Mouse (Mus musculus) erythroblast, embryonic 14.5 days (primary cell): ENCODE results near the gene Slc38a11.

Experiments used
- GATA1 ChIP-seq: IDR thresholded peaks from 2 replicates; pipeline ENCODE4 v1.6.1; 2012; ENCODE audit warnings: low read length, inconsistent platforms, mixed read lengths
- TAL1 ChIP-seq: IDR thresholded peaks from 3 replicates; pipeline ENCODE4 v1.6.1; 2012; ENCODE audit warnings: low read length, inconsistent platforms, mixed read lengths

DNA sequence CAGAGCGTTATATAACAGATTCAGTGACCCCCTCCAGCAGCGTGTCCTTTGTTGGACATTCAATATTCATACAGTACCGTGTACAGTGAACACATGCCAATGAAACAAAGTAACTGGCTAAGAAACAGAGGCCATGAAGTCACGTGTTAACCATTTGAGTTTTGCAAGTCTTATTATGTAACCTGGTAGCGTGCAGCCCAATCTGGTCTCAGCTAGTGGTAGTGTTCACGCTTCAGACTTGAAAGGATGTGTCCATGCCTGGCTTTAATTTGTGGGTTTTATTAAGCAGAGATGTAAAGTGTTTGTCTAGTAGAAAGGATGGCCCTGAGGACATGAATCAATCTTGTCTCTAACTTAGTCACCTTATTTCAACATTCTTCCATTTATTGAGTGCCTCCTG lies 95.1 kb downstream of the Slc38a11 start:
- TF ChIP-seq GATA1 (no peak), TAL1 (no peak)
